Mouse (Mus musculus) 3T3-L1 (cell line): ENCODE data around the gene Invs.
A peak's percentile ranks its signal among the peaks of the same experiment; 100 is the strongest.

Source experiments
- DNase-seq: peaks from one replicate; pipeline ENCODE4 v3.0.0-alpha.2; 2015; ENCODE audit warnings: low read depth, low spot score

Gene Invs

DNA sequence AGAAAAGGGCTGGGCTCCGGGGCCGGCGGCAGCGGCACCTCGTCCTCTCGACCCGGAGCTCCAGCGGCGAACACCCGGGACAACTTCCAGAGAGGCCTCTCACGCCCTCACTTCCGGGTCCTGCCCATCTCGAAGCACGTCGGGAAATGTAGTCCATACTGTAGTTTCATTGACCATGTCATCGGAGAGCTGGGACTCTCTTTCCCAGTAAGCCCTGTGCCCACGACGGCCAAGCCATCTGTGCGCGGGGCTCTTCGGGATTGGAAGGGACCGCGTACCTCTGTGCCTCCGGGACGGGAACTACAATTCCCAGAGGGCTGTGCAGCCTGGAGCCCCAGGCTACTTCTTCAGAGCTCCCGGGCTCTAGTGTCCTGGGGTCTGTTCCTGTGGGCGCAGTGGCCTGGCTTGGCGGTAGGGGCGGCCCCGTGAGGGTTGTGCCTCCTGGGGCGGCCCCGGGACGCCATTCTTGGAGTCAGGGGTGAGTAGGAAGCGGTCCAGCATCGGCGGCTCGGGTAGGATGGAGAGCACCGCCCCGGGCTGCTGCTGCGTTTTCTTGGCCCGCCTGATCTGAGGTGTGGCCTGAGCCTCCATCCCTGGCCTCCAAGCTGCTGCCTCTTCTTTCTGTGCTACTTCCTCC is at the start of gene Invs, which contains the start of gene Erp44:
TSS of gene Invs (plus strand) at position 263 of the 637 bp plus-strand sequence.
TSS of gene Erp44 (minus strand) at position 61 of the 637 bp plus-strand sequence.
- DNase-seq: peak; percentile 99

DNA sequence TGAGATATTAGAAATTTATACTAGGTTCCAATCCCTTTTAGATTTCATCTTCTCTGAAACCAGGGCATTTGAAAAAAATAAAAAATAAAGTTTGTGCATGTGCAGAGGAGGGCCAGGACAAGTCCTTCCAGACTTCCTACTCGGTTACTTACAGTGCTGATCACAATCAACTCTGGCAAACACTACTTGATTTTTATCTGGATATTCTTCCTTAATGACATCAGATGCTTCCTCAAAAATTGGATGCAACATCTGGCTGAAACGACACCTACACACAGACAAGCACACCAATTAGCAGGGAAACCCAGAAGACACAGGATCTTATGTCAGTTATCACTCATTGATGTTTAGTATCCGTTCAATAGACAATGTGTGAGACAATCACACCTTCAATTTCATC is 42.8 kb upstream of the Invs start:
- no peak for DNase-seq

DNA sequence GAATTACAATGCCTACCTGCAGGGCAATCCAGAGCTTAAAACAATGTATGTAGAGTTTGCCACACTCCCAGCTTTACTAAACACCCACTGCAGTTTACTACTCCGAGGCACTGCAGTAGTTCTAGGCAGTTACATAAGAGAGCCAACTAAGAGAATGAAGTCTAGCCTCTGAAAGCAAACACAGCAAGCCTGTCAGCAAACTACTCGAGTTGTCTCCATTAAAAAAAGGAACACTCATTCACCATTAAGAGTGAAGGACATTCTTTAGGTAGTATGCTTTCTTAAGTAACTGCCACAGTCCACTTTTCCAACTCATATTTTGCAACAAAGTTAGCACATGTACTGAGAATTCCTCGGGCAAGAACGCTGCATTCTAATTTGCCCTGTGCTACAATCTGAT is 40.5 kb upstream of the Invs start:
- no peak for DNase-seq

DNA sequence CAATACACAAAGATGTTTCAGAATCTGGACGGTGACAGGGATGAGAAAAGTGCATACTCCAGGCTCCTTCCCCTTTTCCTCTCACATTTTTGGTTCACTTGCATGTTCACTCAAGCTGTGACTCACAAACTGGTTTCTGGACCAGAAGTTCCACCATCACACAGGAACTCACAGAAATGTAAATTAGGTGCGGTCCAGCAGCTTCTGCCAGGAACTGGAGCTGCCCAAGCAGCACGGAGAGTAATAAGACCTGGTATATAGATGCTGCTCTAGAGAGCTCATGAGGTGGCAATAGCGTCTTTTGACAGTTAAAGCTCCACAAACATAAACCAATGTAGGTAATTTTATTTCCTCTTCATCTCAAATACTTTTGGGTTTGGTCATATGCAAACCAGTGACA is 37.1 kb upstream of the Invs start:
- DNase-seq: no peak

DNA sequence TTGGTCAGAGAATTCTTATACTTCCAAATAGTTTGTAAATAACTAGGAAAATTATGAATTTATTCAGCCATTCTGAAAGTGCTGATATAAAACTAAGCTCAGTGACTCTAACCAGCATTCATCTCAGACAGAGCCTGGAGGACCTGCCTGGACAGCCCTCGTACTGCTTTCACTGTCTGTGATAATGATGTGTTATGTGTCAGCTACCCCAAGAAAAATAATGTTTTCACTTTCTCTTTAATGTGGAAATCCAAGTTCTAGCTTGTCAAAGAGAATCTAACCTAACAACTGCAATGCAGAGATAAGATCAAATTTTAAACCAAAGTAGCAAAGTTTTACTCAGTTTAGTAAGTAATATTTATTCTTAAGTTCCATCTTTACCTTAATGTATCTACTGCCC is 35.8 kb upstream of the Invs start:
- DNase-seq: no peak

DNA sequence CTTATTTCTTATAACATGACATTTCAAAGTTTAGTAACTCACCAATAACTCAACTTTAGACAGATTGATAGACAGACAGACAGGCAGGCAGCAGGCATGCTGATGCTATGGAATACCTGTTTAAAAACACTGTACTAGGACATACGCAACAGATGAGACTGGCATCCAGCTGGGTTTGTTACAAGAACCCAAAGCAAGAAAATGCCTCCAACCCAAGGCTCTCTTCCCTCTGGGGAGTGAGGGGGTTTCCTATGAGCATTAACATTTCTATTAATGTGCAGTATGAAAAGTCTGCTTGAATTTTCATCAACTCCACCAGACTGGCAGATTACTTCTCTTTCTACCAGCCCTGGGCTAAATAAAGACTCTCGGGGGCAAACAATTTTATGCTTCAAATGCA is 35.3 kb upstream of the Invs start:
- no peak for DNase-seq

DNA sequence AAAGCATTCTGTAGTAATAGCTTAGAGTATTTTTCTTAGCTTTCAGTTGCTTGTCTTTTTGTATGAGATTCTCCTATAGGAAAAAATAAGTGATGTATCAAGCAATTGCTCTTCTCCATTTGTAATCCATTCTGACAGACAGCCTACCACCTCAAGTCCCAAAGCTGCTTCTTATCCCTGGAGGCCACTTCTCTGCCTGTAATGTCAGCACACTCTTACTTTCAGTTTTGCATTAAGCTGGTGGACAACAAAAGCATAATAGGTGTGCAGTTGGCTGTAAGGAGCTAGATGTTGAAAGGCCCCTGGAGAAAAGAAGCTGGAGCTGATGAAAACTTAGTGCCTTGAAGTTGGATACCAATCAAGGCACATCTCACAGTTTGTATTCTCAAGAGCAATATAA is 26.3 kb upstream of the Invs start:
- DNase-seq: peak; percentile 33

DNA sequence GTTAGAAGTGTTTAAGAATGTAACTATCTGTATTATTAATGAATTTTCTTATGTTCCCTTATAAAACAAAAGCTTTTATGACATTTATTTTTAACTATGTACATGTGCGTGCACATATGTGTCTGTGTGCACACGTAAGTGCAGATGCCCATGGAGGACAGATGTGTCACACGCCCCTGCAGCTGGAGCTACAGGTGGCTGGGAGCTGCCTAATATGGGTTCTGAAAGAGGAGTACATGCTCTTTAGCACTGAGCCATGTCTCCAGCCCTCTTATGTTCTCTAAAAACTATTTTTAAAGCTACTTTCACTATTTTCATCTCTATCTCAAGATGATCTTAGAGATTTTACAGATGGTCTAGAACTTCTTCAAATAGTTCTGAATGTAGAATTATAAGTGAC is 21.5 kb upstream of the Invs start:
- DNase-seq: no peak

DNA sequence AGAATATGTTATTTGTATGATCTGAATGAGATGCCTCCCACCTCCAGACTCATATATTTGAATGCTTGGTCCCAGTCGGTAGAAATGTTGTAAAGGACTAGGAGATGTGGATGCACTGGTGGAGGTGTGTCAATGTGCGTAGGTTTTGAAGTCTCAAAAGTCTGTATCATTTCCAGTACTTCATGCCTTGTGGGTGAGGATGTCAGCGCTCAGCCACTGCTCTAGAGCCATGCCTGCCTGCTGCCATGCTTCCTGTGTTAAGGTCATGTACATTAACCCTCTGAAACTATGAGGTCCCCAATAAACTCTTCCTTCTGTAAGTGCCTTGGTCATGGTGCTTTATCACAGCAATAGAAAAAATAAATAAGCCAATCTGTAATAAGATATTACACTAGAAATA is 11.9 kb upstream of the Invs start:
- no peak for DNase-seq

DNA sequence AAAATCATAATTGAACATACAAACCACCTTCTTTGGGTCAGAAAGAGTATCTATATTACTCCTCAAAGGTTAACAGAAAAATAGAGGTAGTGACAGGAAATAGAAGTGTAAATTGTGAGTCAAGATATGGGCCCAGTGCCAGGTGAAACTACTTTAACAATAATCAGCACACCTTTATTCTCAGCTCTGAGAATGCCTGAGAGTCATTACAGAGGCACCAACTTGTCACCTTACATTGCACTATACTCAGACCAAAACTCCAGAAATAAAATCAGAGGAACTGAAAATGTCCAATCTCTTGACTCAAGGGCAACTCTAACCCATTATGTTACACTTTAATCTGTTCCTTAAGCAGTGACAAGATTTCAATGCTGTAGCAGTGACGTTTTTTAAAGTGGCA is 11.4 kb upstream of the Invs start:
- DNase-seq: no peak

DNA sequence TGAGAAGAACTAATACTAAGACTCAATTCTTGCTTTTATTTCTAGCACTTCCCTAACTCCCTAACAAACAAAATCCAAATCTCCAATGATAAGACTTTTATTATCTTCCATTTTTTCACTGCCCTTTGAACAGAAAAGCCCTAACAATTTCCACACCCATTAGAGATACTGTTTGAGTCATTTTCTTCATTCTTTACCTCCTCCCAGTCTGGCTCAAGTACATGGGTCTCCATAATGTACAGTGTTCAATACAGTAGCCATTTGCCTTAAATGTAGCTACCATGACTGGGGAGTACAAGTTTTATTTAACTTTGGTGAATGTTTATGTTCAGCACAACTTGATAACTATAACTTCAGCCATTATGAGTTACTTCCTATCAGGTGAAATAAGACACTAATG is 9.0 kb upstream of the Invs start:
- no peak for DNase-seq

DNA sequence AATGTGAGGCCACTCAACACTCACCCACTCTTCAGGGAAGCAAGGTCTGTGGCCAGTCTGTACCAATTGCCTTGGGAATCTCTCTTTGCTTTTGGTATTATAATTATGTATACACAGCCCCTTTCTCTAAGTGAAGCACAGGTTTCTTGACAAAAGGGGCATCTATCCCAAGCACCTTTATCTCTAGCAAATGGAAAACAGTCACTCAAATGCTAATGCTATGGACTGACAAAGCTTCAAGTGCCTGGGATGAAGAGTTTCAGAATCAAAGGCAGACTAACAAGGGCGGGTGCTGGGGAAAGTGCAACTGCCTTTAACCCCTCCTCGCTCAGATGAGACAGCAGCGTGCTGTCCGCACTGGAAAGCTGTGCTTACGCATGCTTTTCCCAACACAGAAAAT is 7.7 kb upstream of the Invs start:
- no peak for DNase-seq

DNA sequence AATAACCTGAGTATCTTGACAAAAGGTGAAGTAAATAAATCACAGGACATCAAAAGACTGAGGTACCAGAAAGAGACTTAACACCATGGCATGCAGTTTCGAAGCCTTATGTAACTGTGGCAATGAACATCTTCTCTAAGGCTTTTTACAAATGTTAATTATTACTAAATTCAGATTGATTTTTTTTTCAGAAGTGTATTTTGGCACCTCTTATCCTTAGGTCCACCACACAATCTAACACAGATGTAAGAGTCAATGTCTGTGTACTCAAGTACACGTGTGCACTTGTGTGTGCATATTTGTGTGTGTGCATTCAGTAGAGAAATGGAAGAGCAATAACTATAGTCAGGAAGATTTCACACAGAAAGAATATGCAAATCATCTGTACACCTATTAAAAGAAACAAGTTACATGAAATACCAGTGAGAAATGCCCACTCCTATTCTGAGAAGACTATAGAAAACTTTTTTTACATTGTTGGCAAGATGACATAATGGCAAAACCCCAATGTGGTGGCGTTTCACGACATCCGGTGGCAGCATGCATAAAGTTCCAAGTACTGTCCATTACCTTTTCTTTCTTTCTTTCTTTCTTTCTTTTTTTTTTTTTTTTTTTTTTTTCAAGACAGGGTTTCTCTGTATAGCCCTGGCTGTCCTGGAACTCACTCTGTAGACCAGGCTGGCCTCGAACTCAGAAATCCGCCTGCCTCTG is 6.3 kb upstream of the Invs start:
- DNase-seq: no peak

DNA sequence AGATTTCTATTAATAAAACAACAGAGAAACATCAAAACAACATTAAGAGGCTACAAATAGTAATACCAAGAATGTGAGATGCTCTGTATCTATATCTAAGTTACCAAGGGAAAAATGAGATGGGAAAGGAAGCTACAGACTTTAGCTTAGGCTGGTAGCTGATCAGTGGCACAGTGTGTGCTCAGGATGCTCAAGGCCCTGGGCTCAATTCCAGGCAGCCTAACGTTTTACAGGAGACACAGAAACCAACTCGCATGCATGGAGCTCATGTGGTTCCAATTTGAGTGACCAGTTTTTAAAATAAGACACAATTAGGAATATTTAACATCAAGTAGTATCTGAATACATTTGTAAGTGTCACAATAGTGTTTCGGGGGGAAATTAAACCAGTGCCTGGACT is 3.8 kb upstream of the Invs start:
- DNase-seq: no peak

DNA sequence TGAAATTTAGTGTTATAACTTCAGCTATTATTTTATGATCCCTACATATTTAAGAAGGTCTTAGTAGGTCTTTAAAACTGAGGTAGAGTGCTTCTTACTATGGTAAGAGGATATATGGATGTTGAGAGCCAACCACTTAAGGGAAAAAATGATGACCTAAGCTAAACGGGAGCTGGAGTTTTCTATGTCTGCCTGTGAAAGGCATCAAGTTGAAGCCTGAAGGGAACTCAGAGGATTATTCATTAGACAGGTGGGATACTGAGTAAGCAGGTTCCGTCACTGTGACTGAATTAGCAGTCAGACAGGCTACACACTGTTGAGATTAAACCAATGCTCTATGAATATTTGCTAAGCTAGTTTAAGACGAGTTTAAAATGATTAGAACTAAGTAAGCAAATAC is 2.5 kb upstream of the Invs start:
- DNase-seq: no peak

DNA sequence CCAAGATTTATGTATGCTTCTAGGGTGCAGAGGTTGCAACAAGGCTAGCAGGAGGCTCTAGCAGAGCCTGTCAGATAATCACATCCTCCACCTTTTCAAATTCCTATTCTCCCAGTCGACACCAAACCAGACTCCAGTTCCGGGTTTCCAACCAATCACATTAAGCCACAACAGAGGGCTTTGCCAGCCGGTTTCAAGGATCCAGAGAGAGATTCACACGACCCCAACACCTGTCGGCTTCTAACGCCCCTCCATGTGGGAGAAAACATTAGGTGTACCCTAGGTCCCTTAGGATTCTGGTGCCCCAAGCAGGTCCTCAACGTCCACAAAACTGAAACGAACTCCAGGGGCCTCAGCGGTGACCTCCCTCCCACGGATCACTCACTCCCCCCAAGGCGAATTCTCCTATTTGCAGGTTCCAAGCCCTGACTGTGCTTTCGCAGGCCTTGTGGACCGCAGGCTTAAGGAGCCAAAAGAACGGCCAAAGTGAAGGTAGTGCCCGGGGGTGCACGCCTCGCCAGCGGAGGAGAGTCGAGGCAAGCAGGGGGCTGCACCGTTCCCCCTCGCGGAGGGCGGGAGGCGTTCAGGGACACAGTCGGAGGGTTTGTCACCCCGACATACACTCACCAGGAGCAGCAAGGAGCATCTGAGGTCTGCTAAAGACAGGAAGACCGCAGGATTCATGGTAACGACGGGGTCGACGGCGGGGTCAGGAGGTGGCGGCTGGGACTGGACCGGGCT is 633 bp upstream of the Invs start:
- peak; percentile 71 for DNase-seq

DNA sequence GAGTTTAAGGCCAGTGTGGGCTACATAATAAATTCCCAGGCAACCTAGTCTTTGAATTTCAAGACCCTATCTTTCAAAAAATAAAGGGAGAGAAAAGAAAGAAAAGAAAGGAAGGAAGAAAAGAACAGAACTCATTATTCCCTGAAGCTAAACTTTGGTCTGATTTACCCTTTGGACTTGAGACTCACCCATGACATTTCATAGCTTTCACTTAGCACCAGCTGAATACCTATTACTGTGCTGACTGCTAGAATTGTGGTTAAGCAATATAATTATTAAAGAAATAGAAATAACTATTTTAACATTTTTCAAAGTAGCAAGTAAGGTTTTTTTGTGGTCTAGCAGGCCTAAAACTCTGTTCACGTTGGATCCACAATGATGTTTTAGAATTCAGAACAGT is 1.6 kb downstream of the Invs start:
- DNase-seq: no peak

DNA sequence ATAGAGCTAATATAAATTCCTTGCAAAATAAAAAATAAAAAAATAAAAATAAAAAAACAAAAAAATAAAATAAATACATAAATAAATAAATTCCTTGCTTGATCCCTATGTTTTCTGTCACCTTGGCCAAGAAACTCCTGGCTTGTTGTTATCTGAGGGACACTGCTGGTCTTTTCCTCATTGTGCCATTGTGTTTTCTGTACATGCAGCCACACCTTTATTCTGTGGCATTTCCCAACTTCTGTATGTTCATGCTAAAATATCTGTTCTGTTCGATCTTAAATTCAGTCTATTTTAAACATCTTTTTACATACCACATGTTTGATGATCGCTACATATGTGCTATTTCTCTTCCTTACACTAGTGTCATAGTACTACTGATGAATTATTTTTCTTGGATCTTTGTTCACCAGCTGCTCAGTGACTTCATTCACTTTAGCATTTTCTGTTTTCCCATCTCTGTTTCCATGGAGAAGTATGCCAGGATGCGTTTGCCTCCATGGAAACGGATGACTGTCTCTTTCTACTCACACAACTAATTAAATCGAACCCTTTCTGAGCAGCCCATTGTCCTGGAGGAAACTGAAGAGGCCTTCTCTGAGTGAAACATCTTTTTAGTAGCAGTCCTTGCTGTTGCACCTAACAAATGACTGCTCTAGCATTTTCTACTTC is 7.7 kb downstream of the Invs start:
- no peak for DNase-seq

DNA sequence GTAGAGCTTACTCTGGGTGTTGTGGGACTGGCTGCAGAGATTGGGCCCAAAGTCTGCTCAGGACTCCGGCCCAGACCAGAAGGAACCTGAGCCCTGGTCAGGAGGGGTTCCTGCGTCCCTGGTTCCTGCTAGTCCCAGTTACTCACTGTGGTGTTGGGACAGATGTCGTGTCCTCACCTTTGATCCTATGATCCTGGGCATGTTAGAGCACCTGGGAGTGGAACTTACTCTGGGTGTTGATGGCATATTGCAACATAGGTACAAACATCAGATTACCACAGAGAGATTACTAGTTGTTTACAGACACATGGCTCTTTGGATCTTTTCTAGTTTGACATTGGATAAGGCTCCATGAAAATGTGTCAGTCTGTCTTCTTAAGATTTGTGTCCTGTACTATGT is 35.3 kb downstream of the Invs start:
- no peak for DNase-seq

DNA sequence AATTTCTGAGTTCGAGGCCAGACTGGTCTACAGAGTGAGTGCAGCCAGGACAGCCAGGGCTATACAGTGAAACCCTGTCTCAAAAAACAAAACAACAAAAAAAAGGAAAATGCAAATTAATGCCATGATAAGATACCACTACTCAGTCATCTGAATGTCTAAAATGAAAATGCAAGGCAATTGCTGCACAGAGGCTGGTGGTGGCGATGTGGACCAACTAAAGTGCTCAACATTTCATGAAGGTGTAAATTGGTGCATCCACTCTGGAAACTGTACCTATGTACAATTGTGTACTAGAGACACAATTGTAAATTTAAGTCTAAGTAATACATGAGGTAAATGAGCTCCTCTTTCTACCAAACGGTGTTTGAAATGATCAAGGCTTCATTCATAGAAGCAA is 36.5 kb downstream of the Invs start:
- no peak for DNase-seq

DNA sequence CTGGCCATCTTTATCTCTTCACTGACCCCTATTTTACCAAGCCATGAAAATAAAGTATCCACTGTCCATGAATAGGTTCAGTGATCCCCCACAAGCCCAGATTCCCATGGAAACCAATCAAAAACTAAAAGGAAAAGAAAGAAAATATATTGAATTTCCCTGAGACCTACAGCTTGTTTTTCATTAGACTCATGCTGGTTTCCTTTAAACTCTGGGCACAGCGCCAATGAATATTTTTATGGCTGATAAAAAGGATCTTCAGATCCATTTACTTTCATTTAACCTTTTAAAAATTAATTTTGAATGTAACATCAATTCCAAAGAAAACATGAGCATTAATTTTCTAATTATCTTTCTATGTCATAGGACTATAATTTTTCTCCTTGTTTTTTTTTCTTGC is 41.7 kb downstream of the Invs start:
- DNase-seq: no peak

DNA sequence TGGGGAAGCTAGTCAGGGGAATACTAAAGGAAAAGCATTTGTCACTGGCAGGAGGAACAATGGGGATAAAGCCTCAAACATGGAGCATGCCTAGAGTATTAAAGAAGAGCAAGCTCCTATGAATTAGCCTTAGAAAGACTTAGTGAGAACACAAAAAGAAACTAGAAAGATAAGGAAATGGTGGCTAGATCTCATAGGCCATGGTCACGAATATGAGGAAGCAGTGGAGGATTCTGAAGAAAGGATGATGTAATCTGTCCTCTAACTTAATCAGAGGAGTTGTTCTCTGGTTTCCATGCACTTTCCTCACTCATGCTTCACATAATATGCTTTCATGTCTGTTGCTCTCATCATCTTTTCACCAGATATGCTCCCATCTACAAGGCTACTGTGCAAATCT is 42.5 kb downstream of the Invs start:
- DNase-seq: no peak
